In the genomic region with DNA sequence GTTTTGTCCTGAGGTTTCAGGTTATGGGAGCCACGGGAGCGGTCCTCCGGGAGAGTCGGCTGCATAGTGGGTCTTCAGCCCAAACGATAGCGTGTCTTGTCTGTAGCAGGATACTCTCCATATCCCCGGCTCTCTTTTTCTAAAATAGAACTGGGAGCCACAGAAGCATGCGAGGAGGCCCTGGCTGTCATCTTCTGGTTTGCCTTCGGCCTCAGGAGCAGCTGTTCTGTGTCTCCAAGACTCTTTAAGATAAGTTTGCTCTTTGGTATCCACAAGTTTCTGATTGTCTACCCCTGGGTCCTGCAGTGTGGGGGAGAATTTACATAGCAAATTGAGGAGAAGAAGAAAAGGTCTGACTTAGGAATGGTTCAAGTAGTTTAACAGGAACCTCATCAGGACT, we compare ENCODE assay signal across 14 mouse cellular contexts. TPM values are rescaled to one million over a fixed set of nuclear protein-coding genes. Genes with fewer than 3 reads are reported as not detected.
DNase-seq lines count a peak whose midpoint lies in the region; ATAC-seq and TF ChIP-seq lines count a peak whose summit lies in the region.
"Had no signal": no experiment of that assay in that cellular context is flagged by ENCODE, and none has a peak within 500 bp of the region (broad histone marks: within the 10 kb centered on the region; RNA-seq: fewer than 3 reads in every experiment).

No protein-coding gene starts in this region.

- H3K4me1 ChIP-seq in heart, embryonic 13.5 days: peaks cover 52% of the 10 kb centered on the region
- peaks cover 42% of the 10 kb centered on the region for H3K4me1 ChIP-seq in E14TG2a.4 (replicated peaks; ENCODE audit: low read depth, low read length)
- peaks cover 42% of the 10 kb centered on the region for H3K4me1 ChIP-seq in liver, embryonic 16.5 days (ENCODE audit: control insufficient read depth, low read depth, low read length)

- H3K36me3 ChIP-seq in heart, embryonic 13.5 days: no peaks in the 10 kb centered on the region
- no peaks in the 10 kb centered on the region for H3K36me3 ChIP-seq in E14TG2a.4 (ENCODE audit: insufficient read depth, low read length)
- no peaks in the 10 kb centered on the region for H3K36me3 ChIP-seq in liver, embryonic 16.5 days (ENCODE audit: control insufficient read depth, insufficient read depth)
- H3K36me3 ChIP-seq: kidney, embryonic 15.5 days had no signal

- no peaks in the 10 kb centered on the region for H3K9me3 ChIP-seq in heart, embryonic 13.5 days
- H3K9me3 ChIP-seq in E14TG2a.4 (ENCODE audit: low read length): no peaks in the 10 kb centered on the region
- no peaks in the 10 kb centered on the region for H3K9me3 ChIP-seq in liver, embryonic 16.5 days (replicated peaks; ENCODE audit: control insufficient read depth, low read length)
- H3K9me3 ChIP-seq: forebrain, embryonic 13.5 days; kidney, embryonic 15.5 days had no signal

- no peak overlapping the region; the same call in 1 of the 2 replicates for H3K9ac ChIP-seq in heart, embryonic 13.5 days
- H3K9ac ChIP-seq in liver, embryonic 16.5 days (ENCODE audit: low read depth, low read length): no peak overlapping the region
- H3K9ac ChIP-seq: forebrain, embryonic 13.5 days; kidney, embryonic 15.5 days had no signal

- peak overlapping the region; percentile 48 for H3K4me2 ChIP-seq in heart, embryonic 13.5 days
- no peak overlapping the region for H3K4me2 ChIP-seq in liver, embryonic 16.5 days (ENCODE audit: low read depth, low read length)
- H3K4me2 ChIP-seq: forebrain, embryonic 13.5 days; kidney, embryonic 15.5 days; midbrain, embryonic 11.5 days had no signal

- DNase-seq in cerebellum, postnatal 25 days: peak; percentile 2 to 5
- no peak for DNase-seq in cerebellum, postnatal 36 days
- DNase-seq in heart, adult 9 months (ENCODE audit: low spot score in 2 of 2): no peak
- DNase-seq in ovary, postnatal 36 days (ENCODE audit: low spot score): no peak
- DNase-seq: thymus, adult 2 months had no signal

- H3K27ac ChIP-seq in heart, embryonic 13.5 days (replicated peaks): no peak overlapping the region
- peak overlapping the region; percentile 60 for H3K27ac ChIP-seq in liver, embryonic 16.5 days (ENCODE audit: low read length)
- H3K27ac ChIP-seq: forebrain, embryonic 13.5 days; kidney, embryonic 15.5 days had no signal

- 58% methylated on average over 9 of the region's 9 CpGs for WGBS in heart, embryonic 13.5 days
- WGBS in liver, embryonic 16.5 days (ENCODE audit: insufficient replicate concordance): 88% methylated on average over 9 of the region's 9 CpGs

- no peak for TF ChIP-seq CTCF in E14TG2a.4 (conservative IDR thresholded peaks at IDR 0.05; ENCODE audit: low read length)

- H3K27me3 ChIP-seq in heart, embryonic 13.5 days (replicated peaks): no peaks in the 10 kb centered on the region
- H3K27me3 ChIP-seq in E14TG2a.4 (ENCODE audit: insufficient read depth, low read length): peaks cover 40% of the 10 kb centered on the region
- no peaks in the 10 kb centered on the region for H3K27me3 ChIP-seq in liver, embryonic 16.5 days (ENCODE audit: control insufficient read depth, insufficient read depth, low read depth, low read length)
- H3K27me3 ChIP-seq: forebrain, embryonic 13.5 days; kidney, embryonic 15.5 days; Patski had no signal

- no peak overlapping the region for H3K4me3 ChIP-seq in heart, embryonic 13.5 days
- peak overlapping the region; percentile 58 for H3K4me3 ChIP-seq in E14TG2a.4 (replicated peaks; ENCODE audit: low read length)
- no peak overlapping the region for H3K4me3 ChIP-seq in liver, embryonic 16.5 days (ENCODE audit: low read depth, low read length)
- H3K4me3 ChIP-seq: forebrain, embryonic 13.5 days; kidney, embryonic 15.5 days had no signal

- no peak for ATAC-seq in heart, embryonic 13.5 days (ENCODE audit: extremely low read depth, insufficient number of reproducible peaks, low FRiP score, low TSS enrichment)
- no peak for ATAC-seq in liver, embryonic 16.5 days (ENCODE audit: low read depth)
- no peak for ATAC-seq in monocyte, adult 5-6 weeks (replicated peaks; ENCODE audit: insufficient number of reproducible peaks, low FRiP score, low TSS enrichment, poor library complexity, severe bottlenecking)
- ATAC-seq: activated CD4-positive, CD25-positive, alpha-beta regulatory T cell, adult 4 months; forebrain, embryonic 13.5 days had no signal

RNA-seq across cellular contexts. Expression of gene Ank, which starts 10.7 kb away (rescaled TPM):
- 9.1 and 10.6 TPM in 2 replicates for polyA plus RNA-seq in heart, embryonic 13.5 days (2015; fragmentation: Nextera tagmentation; extraction: Ambion mirVana)
- polyA plus RNA-seq in liver, embryonic 16.5 days (2015; fragmentation: Nextera tagmentation; extraction: Ambion mirVana): 5.9 and 6.6 TPM in 2 replicates
- total RNA-seq in monocyte, adult 5-6 weeks (2017): 12.1 to 17.2 TPM (median 12.3 TPM) in 3 replicates

Comparison
In these comparisons a context has a peak if more than half of its experiments do, and no peak if none do; other contexts are left out.
1. DNase-seq: peak in cerebellum, postnatal 25 days (2 of 2); none in cerebellum, postnatal 36 days (0 of 2), heart, adult 9 months (0 of 2) and ovary, postnatal 36 days (single experiment).